ENCODE assay signal across 13 mouse cellular contexts in genomic region chr2:45656011-45656410, GRCm38 (mm10).
"Had no signal": no experiment of that assay in that cellular context is flagged by ENCODE, and none has a peak within 500 bp of the region (broad histone marks: within the 10 kb centered on the region; RNA-seq: fewer than 3 reads in every experiment).

No protein-coding gene starts in this region.

- H3K4me2 ChIP-seq: liver, embryonic 13.5 days; lung, embryonic 15.5 days; midbrain, embryonic 13.5 days; neural tube, embryonic 15.5 days had no signal

- H3K9me3 ChIP-seq: liver, embryonic 13.5 days; lung, embryonic 15.5 days; midbrain, embryonic 13.5 days; neural tube, embryonic 15.5 days had no signal

- H3K4me1 ChIP-seq: liver, embryonic 13.5 days; lung, embryonic 15.5 days; midbrain, embryonic 13.5 days; neural tube, embryonic 15.5 days had no signal

- H3K9ac ChIP-seq: liver, embryonic 13.5 days; liver, postnatal 0 days; lung, embryonic 15.5 days; midbrain, embryonic 13.5 days; neural tube, embryonic 15.5 days had no signal

- H3K4me3 ChIP-seq: left cerebral cortex, adult 2 months; liver, embryonic 13.5 days; lung, embryonic 15.5 days; midbrain, embryonic 13.5 days; neural tube, embryonic 15.5 days had no signal

- DNase-seq: kidney, postnatal 25 days; liver; liver, embryonic 13.5 days; liver, postnatal 0 days; right cerebral cortex, adult 18-20 months; right cerebral cortex, postnatal 25 days; thymus, adult 18-20 months; thymus, postnatal 14 days had no signal

- ATAC-seq: liver, postnatal 0 days; midbrain, embryonic 13.5 days had no signal

- H3K36me3 ChIP-seq: liver, embryonic 13.5 days; lung, embryonic 15.5 days; midbrain, embryonic 13.5 days; neural tube, embryonic 15.5 days had no signal

- H3K27ac ChIP-seq: left cerebral cortex, adult 2 months; liver, embryonic 13.5 days; lung, embryonic 15.5 days; midbrain, embryonic 13.5 days; neural tube, embryonic 15.5 days; stomach, postnatal 0 days had no signal

- H3K27me3 ChIP-seq: liver, embryonic 13.5 days; lung, embryonic 15.5 days; midbrain, embryonic 13.5 days; neural tube, embryonic 15.5 days had no signal
